Mouse (Mus musculus): ENCODE results near the gene Zmat3. TPM values are rescaled to one million over a fixed set of nuclear protein-coding genes. Genes with fewer than 3 reads are reported as not detected.

Gene Zmat3
- total RNA-seq, 2 experiments from 2014 or later, result 13.8 to 14.1 TPM

- no peak for DNase-seq
These were observed 1.7 kb upstream of the Zmat3 start for GRCm38 (mm10) chr3:32367516-32367915.

- DNase-seq, result no peak
These were observed 476 bp upstream of the Zmat3 start for GRCm38 (mm10) chr3:32366246-32366734.

- DNase-seq, result no peak
These were observed 821 bp downstream of the Zmat3 start for GRCm38 (mm10) chr3:32364841-32365545.

- no peak for DNase-seq
These were observed 1.6 kb downstream of the Zmat3 start for GRCm38 (mm10) chr3:32364195-32364594.

- no peak for DNase-seq
These were observed 4.6 kb downstream of the Zmat3 start for GRCm38 (mm10) chr3:32361221-32361620.

- no peak for DNase-seq
These were observed 17.9 kb downstream of the Zmat3 start for GRCm38 (mm10) chr3:32347881-32348280.

- no peak for DNase-seq
These were observed 20.6 kb downstream of the Zmat3 start for GRCm38 (mm10) chr3:32345249-32345648.

- no peak for DNase-seq
These were observed 21.0 kb downstream of the Zmat3 start for GRCm38 (mm10) chr3:32344825-32345224.

- DNase-seq, result no peak
These were observed 22.4 kb downstream of the Zmat3 start for GRCm38 (mm10) chr3:32343371-32343770.

GRCm38 (mm10) chr3:32341434-32341833 is 24.4 kb downstream of the Zmat3 start:
- DNase-seq, result no peak

GRCm38 (mm10) chr3:32338231-32338630 is 27.6 kb downstream of the Zmat3 start:
- no peak for DNase-seq

GRCm38 (mm10) chr3:32337770-32338169 is 28.0 kb downstream of the Zmat3 start:
- peak; percentile 20 for DNase-seq

GRCm38 (mm10) chr3:32334901-32335300 is 30.9 kb downstream of the Zmat3 start:
- DNase-seq, result peak; percentile 83

GRCm38 (mm10) chr3:32333456-32334086 is 32.2 kb downstream of the Zmat3 start:
- DNase-seq, result peak; percentile 85

- DNase-seq, result no peak
These were observed 47.9 kb downstream of the Zmat3 start for GRCm38 (mm10) chr3:32317901-32318416.

GRCm38 (mm10) chr3:32317165-32317900 is 48.5 kb downstream of the Zmat3 start:
- DNase-seq, result peak; percentile 48

- no peak for DNase-seq
These were observed 51.1 kb downstream of the Zmat3 start for GRCm38 (mm10) chr3:32314746-32315145.

GRCm38 (mm10) chr3:32304171-32304570 is 61.6 kb downstream of the Zmat3 start:
- DNase-seq, result no peak

GRCm38 (mm10) chr3:32292001-32292400 is 73.8 kb downstream of the Zmat3 start:
- DNase-seq, result no peak

Measured in heart, postnatal 4 days (tissue).